Mouse (Mus musculus) left cerebral cortex, adult 2 months (tissue): Measurements from ENCODE around the gene Dram1. TPM values are rescaled to one million over a fixed set of nuclear protein-coding genes. Genes with fewer than 3 reads are reported as not detected.
A peak's percentile ranks its signal among the peaks of the same experiment; 100 is the strongest.

Experiments used
- DNase-seq, 2 experiments: peaks; one replicate each; pipeline ENCODE4 v3.0.0; 2021 to 2022; ENCODE audit warnings: low spot score in 2 of 2, mixed read lengths in 1 of 2; ENCODE audit errors: extremely low spot score in 1 of 2
- H3K27ac ChIP-seq: fragments of 200-600 bp; 2 replicates; pipeline ENCODE4 v1.8.1; 2022
- H3K4me3 ChIP-seq: fragments of 200-600 bp; 2 replicates; pipeline ENCODE4 v1.8.1; 2022
- CTCF ChIP-seq: fragments of 200-600 bp; IDR thresholded peaks from 2 replicates; pipeline ENCODE4 v1.8.1; 2022; ENCODE audit warnings: antibody characterized with exemption, mild to moderate bottlenecking, moderate library complexity
- intact Hi-C: fragments of 180-260 bp; cut with DNase I; formaldehyde crosslinking; loops from one replicate; pipeline ENCODE4 v1.15.1; 2025
- total RNA-seq, 2 experiments: library from RNA; stranded (reverse); gene quantifications; 2 replicates each; pipeline ENCODE4 v1.2.3; 2021

Dram1 gene
- total RNA-seq, 2 experiments from 2014 or later, result 1.1 to 1.2 TPM

GRCm38 (mm10) chr10:88404220-88404619 lies 25.3 kb upstream of the Dram1 start:
- intact Hi-C loops, result no loop called here
- TF ChIP-seq CTCF, result no peak
- Histone ChIP-seq H3K4me3 (no peak overlapping the region), H3K27ac (no peak overlapping the region)
- DNase-seq, result no peak

- Histone ChIP-seq H3K27ac (no peak overlapping the region), H3K4me3 (no peak overlapping the region)
- TF ChIP-seq CTCF, result no peak
- DNase-seq, result no peak
- intact Hi-C loops, result no loop called here
These were observed 24.1 kb upstream of the Dram1 start for GRCm38 (mm10) chr10:88403021-88403420.

GRCm38 (mm10) chr10:88399271-88399670 lies 20.4 kb upstream of the Dram1 start:
- no peak for DNase-seq
- Histone ChIP-seq H3K27ac (no peak overlapping the region), H3K4me3 (no peak overlapping the region)
- intact Hi-C loops, result no loop called here
- no peak for TF ChIP-seq CTCF

- no peak overlapping the region for H3K27ac ChIP-seq
- H3K4me3 ChIP-seq, result no peak overlapping the region
- intact Hi-C loops, result no loop called here
- no peak for DNase-seq
- TF ChIP-seq CTCF, result no peak
These were observed 19.9 kb upstream of the Dram1 start for GRCm38 (mm10) chr10:88398668-88399243.

- TF ChIP-seq CTCF, result no peak
- Histone ChIP-seq H3K4me3 (no peak overlapping the region), H3K27ac (peak overlapping the region; percentile 24; the same call in 1 of the 2 replicates)
- no peak for DNase-seq
- intact Hi-C loops, result no loop called here
These were observed 13.4 kb upstream of the Dram1 start for GRCm38 (mm10) chr10:88392181-88392847.

- H3K27ac ChIP-seq, result no peak overlapping the region
- intact Hi-C loops, result no loop called here
These were observed 12.6 kb upstream of the Dram1 start for GRCm38 (mm10) chr10:88391495-88391894.

GRCm38 (mm10) chr10:88390096-88390790 lies 11.4 kb upstream of the Dram1 start:
- Histone ChIP-seq H3K4me3 (no peak overlapping the region), H3K27ac (no peak overlapping the region)
- no peak for DNase-seq
- no peak for TF ChIP-seq CTCF
- intact Hi-C loops, result no loop called here

More at GRCm38 (mm10) chr10:88391495-88391894, 12.6 kb upstream of the Dram1 start:
- DNase-seq, result no peak
- no peak for TF ChIP-seq CTCF
- H3K4me3 ChIP-seq, result no peak overlapping the region

GRCm38 (mm10) chr10:88389576-88389975 lies 10.7 kb upstream of the Dram1 start:
- intact Hi-C loops, result no loop called here
- no peak overlapping the region for H3K4me3 ChIP-seq
- no peak for TF ChIP-seq CTCF
- DNase-seq, result no peak
- H3K27ac ChIP-seq, result no peak overlapping the region

GRCm38 (mm10) chr10:88386251-88386650 lies 7.4 kb upstream of the Dram1 start:
- no peak for TF ChIP-seq CTCF
- intact Hi-C loops, result no loop called here

GRCm38 (mm10) chr10:88385758-88386157 lies 6.9 kb upstream of the Dram1 start:
- no peak overlapping the region for H3K4me3 ChIP-seq
- no peak overlapping the region for H3K27ac ChIP-seq
- no peak for DNase-seq
- TF ChIP-seq CTCF, result no peak
- intact Hi-C loops, result no loop called here

More at GRCm38 (mm10) chr10:88386251-88386650, 7.4 kb upstream of the Dram1 start:
- Histone ChIP-seq H3K27ac (no peak overlapping the region), H3K4me3 (no peak overlapping the region)
- DNase-seq, result no peak

GRCm38 (mm10) chr10:88385290-88385689 lies 6.4 kb upstream of the Dram1 start:
- H3K4me3 ChIP-seq, result no peak overlapping the region
- TF ChIP-seq CTCF, result no peak
- H3K27ac ChIP-seq, result no peak overlapping the region
- intact Hi-C loops, result no loop called here
- DNase-seq, result no peak

GRCm38 (mm10) chr10:88384081-88384480 lies 5.2 kb upstream of the Dram1 start:
- Histone ChIP-seq H3K27ac (no peak overlapping the region), H3K4me3 (no peak overlapping the region)
- intact Hi-C loops, result no loop called here
- no peak; the same call in 1 of the 2 replicates for TF ChIP-seq CTCF
- DNase-seq, result no peak
